Mouse (Mus musculus): ENCODE results near the gene Aldh1l2.
"Not testable (repeated sequence)": the region's sequence is repeated elsewhere in the genome, so short reads cannot be mapped to it uniquely, and the experiment has no call there.

Gene Aldh1l2

GRCm38 (mm10) chr10:83533910-83534283 is at the start of gene Aldh1l2:
TSS of gene Aldh1l2 (minus strand) at chr10:83534140.
- peak; percentile 79 for DNase-seq (ENCODE audit: low spot score)

GRCm38 (mm10) chr10:83565449-83566441 is 31.8 kb upstream of the Aldh1l2 start:
- DNase-seq (ENCODE audit: low spot score): no peak

- DNase-seq (ENCODE audit: low spot score): no peak
These were observed 29.1 kb upstream of the Aldh1l2 start for GRCm38 (mm10) chr10:83563005-83563404.

- DNase-seq (ENCODE audit: low spot score): no peak
These were observed 11.4 kb upstream of the Aldh1l2 start for GRCm38 (mm10) chr10:83545341-83545740.

GRCm38 (mm10) chr10:83544103-83544479 is 10.2 kb upstream of the Aldh1l2 start:
- no peak for DNase-seq (ENCODE audit: low spot score)

GRCm38 (mm10) chr10:83543439-83544102 is 9.6 kb upstream of the Aldh1l2 start, which contains the start of gene Washc4:
TSS of gene Washc4 (plus strand) at chr10:83543752.
- peak; percentile 89 for DNase-seq (ENCODE audit: low spot score)

- no peak for DNase-seq (ENCODE audit: low spot score)
These were observed 8.3 kb upstream of the Aldh1l2 start for GRCm38 (mm10) chr10:83542241-83542640.

GRCm38 (mm10) chr10:83540092-83540491 is 6.2 kb upstream of the Aldh1l2 start:
- DNase-seq (ENCODE audit: low spot score): peak; percentile 33

GRCm38 (mm10) chr10:83539311-83539980 is 5.5 kb upstream of the Aldh1l2 start:
- DNase-seq (ENCODE audit: low spot score): no peak

GRCm38 (mm10) chr10:83536436-83536835 is 2.5 kb upstream of the Aldh1l2 start:
- DNase-seq (ENCODE audit: low spot score): no peak

GRCm38 (mm10) chr10:83533258-83533909 is 556 bp downstream of the Aldh1l2 start:
- DNase-seq (ENCODE audit: low spot score): peak; percentile 16

GRCm38 (mm10) chr10:83530384-83530967 is 3.5 kb downstream of the Aldh1l2 start:
- no peak for DNase-seq (ENCODE audit: low spot score)

GRCm38 (mm10) chr10:83524238-83524637 is 9.7 kb downstream of the Aldh1l2 start:
- not testable (repeated sequence) for DNase-seq (ENCODE audit: low spot score)

GRCm38 (mm10) chr10:83520990-83521389 is 12.9 kb downstream of the Aldh1l2 start:
- no peak for DNase-seq (ENCODE audit: low spot score)

GRCm38 (mm10) chr10:83513736-83514135 is 20.2 kb downstream of the Aldh1l2 start:
- DNase-seq (ENCODE audit: low spot score): no peak

GRCm38 (mm10) chr10:83511304-83511703 is 22.6 kb downstream of the Aldh1l2 start:
- DNase-seq (ENCODE audit: low spot score): no peak

GRCm38 (mm10) chr10:83508962-83509660 is 24.8 kb downstream of the Aldh1l2 start:
- no peak for DNase-seq (ENCODE audit: low spot score)

GRCm38 (mm10) chr10:83497321-83497720 is 36.6 kb downstream of the Aldh1l2 start:
- no peak for DNase-seq (ENCODE audit: low spot score)

GRCm38 (mm10) chr10:83490506-83490905 is 43.4 kb downstream of the Aldh1l2 start:
- no peak for DNase-seq (ENCODE audit: low spot score)

- no peak for DNase-seq (ENCODE audit: low spot score)
These were observed 56.7 kb downstream of the Aldh1l2 start for GRCm38 (mm10) chr10:83477286-83477685.

GRCm38 (mm10) chr10:83475226-83475625 is 58.7 kb downstream of the Aldh1l2 start:
- no peak for DNase-seq (ENCODE audit: low spot score)

Data from yolk sac, embryonic 10.5 days (tissue).